ENCODE assay signal across 6 mouse cellular contexts in genomic region chr14:52752159-52752558, GRCm38 (mm10).
DNase-seq lines count a peak whose midpoint lies in the region; ATAC-seq and TF ChIP-seq lines count a peak whose summit lies in the region.
"Not testable (repeated sequence)": the region's sequence is repeated elsewhere in the genome, so short reads cannot be mapped to it uniquely, and the experiment has no call there.

No protein-coding gene starts in this region.

- TF ChIP-seq EP300 in CH12.LX (IDR thresholded peaks at IDR 0.05; ENCODE audit: low read length): not testable (repeated sequence)

- not testable (repeated sequence) for H3K9ac ChIP-seq in CH12.LX (ENCODE audit: insufficient read depth, low read depth)

- not testable (repeated sequence) for H3K4me1 ChIP-seq in CH12.LX (ENCODE audit: control insufficient read depth in 1 of 2, insufficient read depth in 2 of 2)

- H3K79me2 ChIP-seq in CH12.LX (replicated peaks; ENCODE audit: control insufficient read depth, extremely low read depth, insufficient read depth, poor library complexity, severe bottlenecking): not testable (repeated sequence)

- in situ Hi-C loops in CH12.LX (cut with MboI; ENCODE audit: low pct_ligation_motif_present, low pct_unique_long_range_greater_than_20kb, low sequenced_read_pairs): not testable (repeated sequence)

- not testable (repeated sequence) for H3K4me2 ChIP-seq in CH12.LX (ENCODE audit: insufficient read depth, low read depth, poor library complexity, severe bottlenecking)

- not testable (repeated sequence) for H3K9me3 ChIP-seq in CH12.LX (replicated peaks; ENCODE audit: low read length)

- not testable (repeated sequence) for H3K27me3 ChIP-seq in CH12.LX (replicated peaks)

- not testable (repeated sequence) for TF ChIP-seq POLR2A in CH12.LX (IDR thresholded peaks at IDR 0.05; ENCODE audit: low read depth, low read length)

- peak; percentile 61 for ATAC-seq in granulocyte monocyte progenitor cell, adult 5-6 weeks (replicated peaks; ENCODE audit: poor library complexity, severe bottlenecking)
- 0 out of 2 replicates have a peak, but pooled peaks have one; percentile 29 for ATAC-seq in megakaryocyte progenitor cell, adult 5-6 weeks (replicated peaks; ENCODE audit: poor library complexity)

- peak; percentile 12 for DNase-seq in 416B (ENCODE audit: low read depth)
- peak; percentile 6 for DNase-seq in CH12.LX (ENCODE audit: extremely low read depth)
- peak; percentile 46 for DNase-seq in R1 (ENCODE audit: low read depth, low spot score)
- DNase-seq in thymus, postnatal 25 days: peak; percentile 32

- peak in 1 of 2 experiments; percentile 26; a peak in 1 of 4 replicates for TF ChIP-seq CTCF in CH12.LX (conservative IDR thresholded peaks at IDR 0.05 in 1 of 2, IDR thresholded peaks at IDR 0.05 in 1 of 2; ENCODE audit: low read depth in 2 of 2, low read length in 2 of 2)

- dilution Hi-C loops in CH12.LX (cut with MboI; ENCODE audit: extremely low pct_ligation_motif_present, extremely low pct_unique_long_range_greater_than_20kb, low sequenced_read_pairs): not testable (repeated sequence)

- not testable (repeated sequence) for H3K27ac ChIP-seq in CH12.LX (ENCODE audit: insufficient read depth, low read depth)

- H3K4me3 ChIP-seq in CH12.LX (replicated peaks in 1 of 3; ENCODE audit: low read depth in 2 of 3, low read length in 2 of 3, poor library complexity in 1 of 3): not testable (repeated sequence)

- TF ChIP-seq RAD21 in CH12.LX (IDR thresholded peaks at IDR 0.05; ENCODE audit: low read depth, low read length): not testable (repeated sequence)

- not testable (repeated sequence) for H3K36me3 ChIP-seq in CH12.LX (replicated peaks in 1 of 2; ENCODE audit: control insufficient read depth in 1 of 2, insufficient read depth in 1 of 2, low read length in 1 of 2)
